Mouse (Mus musculus): ENCODE results near the gene Zg16. TPM values are rescaled to one million over a fixed set of nuclear protein-coding genes. Genes with fewer than 3 reads are reported as not detected.
A peak's percentile ranks its signal among the peaks of the same experiment; 100 is the strongest.

Gene Zg16
- polyA plus RNA-seq, 1 experiment from 2014 or later, result not detected

GRCm38 (mm10) chr7:127118671-127119445 is 31.7 kb upstream of the Zg16 start:
- Histone ChIP-seq H3K27ac (ENCODE audit: low read depth, low read length) (no peak overlapping the region), H3K9ac (ENCODE audit: low read depth, low read length) (no peak overlapping the region), H3K36me3 (ENCODE audit: control insufficient read depth, insufficient read depth, low read length) (no peaks in the 10 kb centered on the region), H3K9me3 (ENCODE audit: control insufficient read depth, low read length) (no peaks in the 10 kb centered on the region), H3K4me1 (ENCODE audit: control insufficient read depth, insufficient read depth, low read length) (peaks cover 13% of the 10 kb centered on the region; the same call in 1 of the 2 replicates), H3K27me3 (ENCODE audit: control insufficient read depth, insufficient read depth, low read length) (peaks cover 9% of the 10 kb centered on the region), H3K4me2 (replicated peaks; ENCODE audit: low read depth, low read length) (no peak overlapping the region), H3K4me3 (ENCODE audit: low read length) (no peak overlapping the region)
- WGBS, result 57% methylated on average over 14 of the region's 14 CpGs
- ATAC-seq (ENCODE audit: low FRiP score, low TSS enrichment), result no peak

- H3K27ac ChIP-seq (ENCODE audit: low read depth, low read length), result no peak overlapping the region
- peaks cover 9% of the 10 kb centered on the region for H3K27me3 ChIP-seq (ENCODE audit: control insufficient read depth, insufficient read depth, low read length)
- WGBS, result 33% methylated on average over 5 of the region's 5 CpGs
- H3K4me1 ChIP-seq (ENCODE audit: control insufficient read depth, insufficient read depth, low read length), result peaks cover 17% of the 10 kb centered on the region; the same call in 1 of the 2 replicates
- no peak for ATAC-seq (ENCODE audit: low FRiP score, low TSS enrichment)
- H3K9me3 ChIP-seq (ENCODE audit: control insufficient read depth, low read length), result no peaks in the 10 kb centered on the region
- H3K4me2 ChIP-seq (replicated peaks; ENCODE audit: low read depth, low read length), result no peak overlapping the region
- no peak overlapping the region for H3K4me3 ChIP-seq (ENCODE audit: low read length)
- H3K9ac ChIP-seq (ENCODE audit: low read depth, low read length), result no peak overlapping the region
- H3K36me3 ChIP-seq (ENCODE audit: control insufficient read depth, insufficient read depth, low read length), result no peaks in the 10 kb centered on the region
These were observed 30.8 kb upstream of the Zg16 start for GRCm38 (mm10) chr7:127117948-127118347.

GRCm38 (mm10) chr7:127116331-127116935 is 29.3 kb upstream of the Zg16 start:
- Histone ChIP-seq H3K27ac (ENCODE audit: low read depth, low read length) (no peak overlapping the region), H3K9me3 (ENCODE audit: control insufficient read depth, low read length) (no peaks in the 10 kb centered on the region), H3K4me1 (ENCODE audit: control insufficient read depth, insufficient read depth, low read length) (peaks cover 15% of the 10 kb centered on the region; the same call in 1 of the 2 replicates), H3K4me3 (ENCODE audit: low read length) (no peak overlapping the region), H3K4me2 (replicated peaks; ENCODE audit: low read depth, low read length) (no peak overlapping the region), H3K9ac (ENCODE audit: low read depth, low read length) (no peak overlapping the region), H3K36me3 (ENCODE audit: control insufficient read depth, insufficient read depth, low read length) (no peaks in the 10 kb centered on the region), H3K27me3 (ENCODE audit: control insufficient read depth, insufficient read depth, low read length) (peaks cover 2% of the 10 kb centered on the region; the same call in 1 of the 2 replicates)
- WGBS, result 40% methylated on average over 11 of the region's 11 CpGs
- no peak for ATAC-seq (ENCODE audit: low FRiP score, low TSS enrichment)

- Histone ChIP-seq H3K36me3 (ENCODE audit: control insufficient read depth, insufficient read depth, low read length) (no peaks in the 10 kb centered on the region), H3K9ac (ENCODE audit: low read depth, low read length) (no peak overlapping the region), H3K4me3 (ENCODE audit: low read length) (no peak overlapping the region), H3K9me3 (ENCODE audit: control insufficient read depth, low read length) (no peaks in the 10 kb centered on the region), H3K27ac (ENCODE audit: low read depth, low read length) (no peak overlapping the region), H3K27me3 (ENCODE audit: control insufficient read depth, insufficient read depth, low read length) (no peaks in the 10 kb centered on the region), H3K4me1 (ENCODE audit: control insufficient read depth, insufficient read depth, low read length) (peaks cover 12% of the 10 kb centered on the region; the same call in 1 of the 2 replicates), H3K4me2 (replicated peaks; ENCODE audit: low read depth, low read length) (no peak overlapping the region)
- no peak for ATAC-seq (ENCODE audit: low FRiP score, low TSS enrichment)
- WGBS, result 81% methylated on average over 11 of the region's 11 CpGs
These were observed 27.8 kb upstream of the Zg16 start for GRCm38 (mm10) chr7:127114920-127115319.

GRCm38 (mm10) chr7:127113614-127114259 is 26.6 kb upstream of the Zg16 start:
- Histone ChIP-seq H3K27ac (ENCODE audit: low read depth, low read length) (peak overlapping the region; percentile 11; the same call in 1 of the 2 replicates), H3K4me1 (ENCODE audit: control insufficient read depth, insufficient read depth, low read length) (peaks cover 12% of the 10 kb centered on the region; the same call in 1 of the 2 replicates), H3K9me3 (ENCODE audit: control insufficient read depth, low read length) (no peaks in the 10 kb centered on the region), H3K36me3 (ENCODE audit: control insufficient read depth, insufficient read depth, low read length) (no peaks in the 10 kb centered on the region), H3K4me3 (ENCODE audit: low read length) (no peak overlapping the region), H3K4me2 (replicated peaks; ENCODE audit: low read depth, low read length) (no peak overlapping the region), H3K9ac (ENCODE audit: low read depth, low read length) (0 out of 2 replicates have a peak overlapping the region, but pooled peaks have one; percentile 4), H3K27me3 (ENCODE audit: control insufficient read depth, insufficient read depth, low read length) (no peaks in the 10 kb centered on the region)
- ATAC-seq (ENCODE audit: low FRiP score, low TSS enrichment), result no peak
- 48% methylated on average over 12 of the region's 12 CpGs for WGBS

GRCm38 (mm10) chr7:127112921-127113597 is 25.9 kb upstream of the Zg16 start:
- Histone ChIP-seq H3K4me2 (replicated peaks; ENCODE audit: low read depth, low read length) (no peak overlapping the region), H3K4me1 (ENCODE audit: control insufficient read depth, insufficient read depth, low read length) (peaks cover 9% of the 10 kb centered on the region; the same call in 1 of the 2 replicates), H3K9me3 (ENCODE audit: control insufficient read depth, low read length) (no peaks in the 10 kb centered on the region), H3K27ac (ENCODE audit: low read depth, low read length) (no peak overlapping the region), H3K36me3 (ENCODE audit: control insufficient read depth, insufficient read depth, low read length) (no peaks in the 10 kb centered on the region), H3K4me3 (ENCODE audit: low read length) (no peak overlapping the region), H3K9ac (ENCODE audit: low read depth, low read length) (no peak overlapping the region), H3K27me3 (ENCODE audit: control insufficient read depth, insufficient read depth, low read length) (no peaks in the 10 kb centered on the region)
- ATAC-seq (ENCODE audit: low FRiP score, low TSS enrichment), result no peak
- 26% methylated on average over 9 of the region's 9 CpGs for WGBS

GRCm38 (mm10) chr7:127112251-127112841 is 25.2 kb upstream of the Zg16 start:
- no peaks in the 10 kb centered on the region for H3K36me3 ChIP-seq (ENCODE audit: control insufficient read depth, insufficient read depth, low read length)
- 76% methylated on average over 12 of the region's 12 CpGs for WGBS
- H3K9me3 ChIP-seq (ENCODE audit: control insufficient read depth, low read length), result no peaks in the 10 kb centered on the region
- no peak overlapping the region for H3K4me2 ChIP-seq (replicated peaks; ENCODE audit: low read depth, low read length)
- H3K27ac ChIP-seq (ENCODE audit: low read depth, low read length), result no peak overlapping the region
- no peak overlapping the region for H3K4me3 ChIP-seq (ENCODE audit: low read length)
- H3K27me3 ChIP-seq (ENCODE audit: control insufficient read depth, insufficient read depth, low read length), result no peaks in the 10 kb centered on the region
- H3K9ac ChIP-seq (ENCODE audit: low read depth, low read length), result no peak overlapping the region
- H3K4me1 ChIP-seq (ENCODE audit: control insufficient read depth, insufficient read depth, low read length), result peaks cover 9% of the 10 kb centered on the region; the same call in 1 of the 2 replicates
- ATAC-seq (ENCODE audit: low FRiP score, low TSS enrichment), result no peak

GRCm38 (mm10) chr7:127111461-127111860 is 24.3 kb upstream of the Zg16 start:
- no peak overlapping the region for H3K9ac ChIP-seq (ENCODE audit: low read depth, low read length)
- H3K9me3 ChIP-seq (ENCODE audit: control insufficient read depth, low read length), result no peaks in the 10 kb centered on the region
- no peak overlapping the region for H3K4me2 ChIP-seq (replicated peaks; ENCODE audit: low read depth, low read length)
- H3K27me3 ChIP-seq (ENCODE audit: control insufficient read depth, insufficient read depth, low read length), result no peaks in the 10 kb centered on the region
- H3K27ac ChIP-seq (ENCODE audit: low read depth, low read length), result no peak overlapping the region
- no peak overlapping the region for H3K4me3 ChIP-seq (ENCODE audit: low read length)
- peaks cover 6% of the 10 kb centered on the region; the same call in 1 of the 2 replicates for H3K4me1 ChIP-seq (ENCODE audit: control insufficient read depth, insufficient read depth, low read length)
- ATAC-seq (ENCODE audit: low FRiP score, low TSS enrichment), result peak; percentile 28; the same call in 1 of the 2 replicates
- no peaks in the 10 kb centered on the region for H3K36me3 ChIP-seq (ENCODE audit: control insufficient read depth, insufficient read depth, low read length)
- 50% methylated on average over 6 of the region's 6 CpGs for WGBS
